Mouse (Mus musculus): ENCODE data around the gene Suclg1. TPM values are rescaled to one million over a fixed set of nuclear protein-coding genes. Genes with fewer than 3 reads are reported as not detected.

Gene Suclg1
- polyA plus RNA-seq, 1 experiment from 2014 or later: 134 TPM

- no peak overlapping the region for H3K27ac ChIP-seq
- no peaks in the 10 kb centered on the region for H3K9me3 ChIP-seq
- no peak for ATAC-seq
- H3K36me3 ChIP-seq: peaks cover 12% of the 10 kb centered on the region
- no peak overlapping the region for H3K9ac ChIP-seq (replicated peaks)
- no peak overlapping the region for H3K4me3 ChIP-seq (replicated peaks)
- no peaks in the 10 kb centered on the region for H3K27me3 ChIP-seq
- H3K4me2 ChIP-seq (replicated peaks): no peak overlapping the region
- peaks cover 14% of the 10 kb centered on the region for H3K4me1 ChIP-seq (replicated peaks)
Observed at GRCm38 (mm10) chr6:73252396-73252795, 4.2 kb downstream of the Suclg1 start.

- no peak for ATAC-seq
- Histone ChIP-seq H3K9me3 (no peaks in the 10 kb centered on the region), H3K27ac (no peak overlapping the region), H3K36me3 (peaks cover 15% of the 10 kb centered on the region), H3K9ac (replicated peaks) (no peak overlapping the region), H3K4me2 (replicated peaks) (no peak overlapping the region), H3K27me3 (no peaks in the 10 kb centered on the region), H3K4me1 (replicated peaks) (peaks cover 14% of the 10 kb centered on the region), H3K4me3 (replicated peaks) (no peak overlapping the region)
- 92% methylated on average over 2 of the region's 2 CpGs for WGBS
Observed at GRCm38 (mm10) chr6:73253006-73253405, 4.8 kb downstream of the Suclg1 start.

- Histone ChIP-seq H3K27ac (no peak overlapping the region), H3K36me3 (peaks cover 20% of the 10 kb centered on the region), H3K9ac (replicated peaks) (no peak overlapping the region), H3K4me1 (replicated peaks) (peaks cover 14% of the 10 kb centered on the region), H3K27me3 (no peaks in the 10 kb centered on the region), H3K9me3 (no peaks in the 10 kb centered on the region), H3K4me2 (replicated peaks) (no peak overlapping the region), H3K4me3 (replicated peaks) (no peak overlapping the region)
- ATAC-seq: no peak
- WGBS: 94% methylated on average over 4 of the region's 4 CpGs
Observed at GRCm38 (mm10) chr6:73253584-73253983, 5.4 kb downstream of the Suclg1 start.

GRCm38 (mm10) chr6:73254307-73255228, 6.4 kb downstream of the Suclg1 start:
- peaks cover 8% of the 10 kb centered on the region for H3K4me1 ChIP-seq (replicated peaks)
- peaks cover 30% of the 10 kb centered on the region for H3K36me3 ChIP-seq
- peak; percentile 43; the same call in 1 of the 2 replicates for ATAC-seq
- H3K9ac ChIP-seq (replicated peaks): no peak overlapping the region
- no peaks in the 10 kb centered on the region for H3K27me3 ChIP-seq
- no peak overlapping the region for H3K4me2 ChIP-seq (replicated peaks)
- H3K4me3 ChIP-seq (replicated peaks): no peak overlapping the region
- H3K27ac ChIP-seq: no peak overlapping the region
- no peaks in the 10 kb centered on the region for H3K9me3 ChIP-seq
- 91% methylated on average over 9 of the region's 9 CpGs for WGBS

- H3K4me2 ChIP-seq (replicated peaks): no peak overlapping the region
- peaks cover 51% of the 10 kb centered on the region for H3K36me3 ChIP-seq
- no peak for ATAC-seq
- no peak overlapping the region for H3K27ac ChIP-seq
- no peak overlapping the region for H3K4me3 ChIP-seq (replicated peaks)
- H3K9me3 ChIP-seq: no peaks in the 10 kb centered on the region
- H3K9ac ChIP-seq (replicated peaks): no peak overlapping the region
- H3K4me1 ChIP-seq (replicated peaks): no peaks in the 10 kb centered on the region
- no peaks in the 10 kb centered on the region for H3K27me3 ChIP-seq
- 97% methylated on average over 7 of the region's 7 CpGs for WGBS
Observed at GRCm38 (mm10) chr6:73257068-73257467, 8.9 kb downstream of the Suclg1 start.

- WGBS: 95% methylated on average over 6 of the region's 6 CpGs
- Histone ChIP-seq H3K36me3 (peaks cover 75% of the 10 kb centered on the region), H3K27ac (no peak overlapping the region), H3K4me1 (replicated peaks) (no peaks in the 10 kb centered on the region), H3K9ac (replicated peaks) (no peak overlapping the region), H3K4me3 (replicated peaks) (no peak overlapping the region), H3K9me3 (no peaks in the 10 kb centered on the region), H3K27me3 (no peaks in the 10 kb centered on the region), H3K4me2 (replicated peaks) (no peak overlapping the region)
- ATAC-seq: no peak
Observed at GRCm38 (mm10) chr6:73260110-73260509, 11.9 kb downstream of the Suclg1 start.

GRCm38 (mm10) chr6:73264801-73265200, 16.6 kb downstream of the Suclg1 start:
- H3K27me3 ChIP-seq: no peaks in the 10 kb centered on the region
- peaks cover 78% of the 10 kb centered on the region for H3K36me3 ChIP-seq
- no peaks in the 10 kb centered on the region for H3K9me3 ChIP-seq
- no peak for ATAC-seq
- no peak overlapping the region for H3K9ac ChIP-seq (replicated peaks)
- H3K4me1 ChIP-seq (replicated peaks): no peaks in the 10 kb centered on the region
- no peak overlapping the region for H3K4me2 ChIP-seq (replicated peaks)
- WGBS: 18% methylated on average over 2 of the region's 2 CpGs
- no peak overlapping the region for H3K27ac ChIP-seq
- no peak overlapping the region for H3K4me3 ChIP-seq (replicated peaks)

GRCm38 (mm10) chr6:73267738-73268311, 19.6 kb downstream of the Suclg1 start:
- WGBS: 96% methylated on average over 8 of the region's 8 CpGs

GRCm38 (mm10) chr6:73269374-73269773, 21.2 kb downstream of the Suclg1 start:
- H3K4me1 ChIP-seq (replicated peaks): no peaks in the 10 kb centered on the region
- no peaks in the 10 kb centered on the region for H3K9me3 ChIP-seq
- WGBS: 96% methylated on average over 3 of the region's 3 CpGs
- peaks cover 82% of the 10 kb centered on the region for H3K36me3 ChIP-seq
- H3K4me3 ChIP-seq (replicated peaks): no peak overlapping the region
- no peak overlapping the region for H3K9ac ChIP-seq (replicated peaks)
- no peaks in the 10 kb centered on the region for H3K27me3 ChIP-seq
- H3K27ac ChIP-seq: no peak overlapping the region
- no peak overlapping the region for H3K4me2 ChIP-seq (replicated peaks)
- no peak for ATAC-seq

More at GRCm38 (mm10) chr6:73267738-73268311, 19.6 kb downstream of the Suclg1 start:
- H3K9me3 ChIP-seq: no peaks in the 10 kb centered on the region
- ATAC-seq: no peak
- H3K9ac ChIP-seq (replicated peaks): no peak overlapping the region
- H3K4me1 ChIP-seq (replicated peaks): no peaks in the 10 kb centered on the region
- peaks cover 83% of the 10 kb centered on the region for H3K36me3 ChIP-seq
- H3K27ac ChIP-seq: no peak overlapping the region
- H3K27me3 ChIP-seq: no peaks in the 10 kb centered on the region
- no peak overlapping the region for H3K4me3 ChIP-seq (replicated peaks)
- H3K4me2 ChIP-seq (replicated peaks): no peak overlapping the region

GRCm38 (mm10) chr6:73271546-73272091, 23.4 kb downstream of the Suclg1 start:
- Histone ChIP-seq H3K27me3 (no peaks in the 10 kb centered on the region), H3K9me3 (no peaks in the 10 kb centered on the region), H3K4me3 (replicated peaks) (no peak overlapping the region), H3K4me1 (replicated peaks) (no peaks in the 10 kb centered on the region), H3K36me3 (peaks cover 86% of the 10 kb centered on the region), H3K27ac (no peak overlapping the region), H3K9ac (replicated peaks) (no peak overlapping the region), H3K4me2 (replicated peaks) (no peak overlapping the region)
- 76% methylated on average over 3 of the region's 3 CpGs for WGBS
- ATAC-seq: no peak

GRCm38 (mm10) chr6:73275002-73275401, 26.8 kb downstream of the Suclg1 start:
- Histone ChIP-seq H3K4me3 (replicated peaks) (no peak overlapping the region), H3K9me3 (no peaks in the 10 kb centered on the region), H3K9ac (replicated peaks) (no peak overlapping the region), H3K4me1 (replicated peaks) (no peaks in the 10 kb centered on the region), H3K36me3 (peaks cover 88% of the 10 kb centered on the region), H3K27me3 (no peaks in the 10 kb centered on the region), H3K27ac (no peak overlapping the region), H3K4me2 (replicated peaks) (no peak overlapping the region)
- WGBS: 90% methylated on average over 5 of the region's 5 CpGs
- no peak for ATAC-seq

GRCm38 (mm10) chr6:73279681-73280080, 31.5 kb downstream of the Suclg1 start:
- ATAC-seq: no peak
- WGBS: 90% methylated on average over 8 of the region's 8 CpGs
- peaks cover 46% of the 10 kb centered on the region for H3K36me3 ChIP-seq

More at GRCm38 (mm10) chr6:73279681-73280080, 31.5 kb downstream of the Suclg1 start:
- Histone ChIP-seq H3K27ac (no peak overlapping the region), H3K9ac (replicated peaks) (no peak overlapping the region), H3K27me3 (no peaks in the 10 kb centered on the region), H3K4me2 (replicated peaks) (no peak overlapping the region), H3K4me1 (replicated peaks) (no peaks in the 10 kb centered on the region), H3K9me3 (no peaks in the 10 kb centered on the region), H3K4me3 (replicated peaks) (no peak overlapping the region)

Measured in midbrain, embryonic 13.5 days (tissue).